Mouse (Mus musculus): ENCODE measurements around the gene Sik2. TPM values are rescaled to one million over a fixed set of nuclear protein-coding genes. Genes with fewer than 3 reads are reported as not detected.
A peak's percentile ranks its signal among the peaks of the same experiment; 100 is the strongest.

Gene Sik2
- polyA plus RNA-seq, 1 experiment from 2014 or later, result 23.7 TPM

DNA sequence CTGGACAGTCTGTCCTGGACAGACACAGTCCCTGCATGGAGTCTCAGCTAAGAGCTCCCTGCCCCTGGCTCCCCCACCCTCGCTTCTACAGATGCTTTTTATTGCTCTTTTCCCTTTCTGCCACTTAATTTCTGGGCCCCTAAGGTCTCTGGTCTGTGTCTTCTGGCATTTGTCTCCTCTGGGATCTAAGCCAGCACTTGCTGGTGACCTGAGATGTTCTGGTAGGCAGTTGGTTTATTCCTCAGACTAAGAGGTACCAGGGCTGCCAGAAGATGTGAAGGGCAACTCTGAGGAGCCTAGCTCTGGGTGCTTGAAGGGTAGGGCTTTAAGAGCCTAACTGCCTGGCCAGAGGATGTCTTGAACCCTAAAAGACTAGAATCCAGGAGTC, 123.3 kb downstream of the Sik2 start:
- no peaks in the 10 kb centered on the region for H3K9me3 ChIP-seq (ENCODE audit: control insufficient read depth, low read length)
- H3K27ac ChIP-seq (ENCODE audit: low read length), result no peak overlapping the region
- no peaks in the 10 kb centered on the region for H3K27me3 ChIP-seq (replicated peaks; ENCODE audit: control insufficient read depth, insufficient read depth, low read length)
- H3K4me1 ChIP-seq (replicated peaks; ENCODE audit: control insufficient read depth, insufficient read depth, low read length), result peaks cover 9% of the 10 kb centered on the region
- 0 out of 2 replicates have a peak overlapping the region, but pooled peaks have one; percentile 8 for H3K9ac ChIP-seq (replicated peaks; ENCODE audit: low read depth, low read length)
- WGBS, result 52% methylated on average over 1 of the region's 1 CpGs
- ATAC-seq, result no peak
- H3K4me2 ChIP-seq (ENCODE audit: low read length), result no peak overlapping the region
- H3K36me3 ChIP-seq (ENCODE audit: control insufficient read depth, insufficient read depth), result peaks cover 5% of the 10 kb centered on the region; the same call in 1 of the 2 replicates
- H3K4me3 ChIP-seq (replicated peaks; ENCODE audit: low read length), result no peak overlapping the region

DNA sequence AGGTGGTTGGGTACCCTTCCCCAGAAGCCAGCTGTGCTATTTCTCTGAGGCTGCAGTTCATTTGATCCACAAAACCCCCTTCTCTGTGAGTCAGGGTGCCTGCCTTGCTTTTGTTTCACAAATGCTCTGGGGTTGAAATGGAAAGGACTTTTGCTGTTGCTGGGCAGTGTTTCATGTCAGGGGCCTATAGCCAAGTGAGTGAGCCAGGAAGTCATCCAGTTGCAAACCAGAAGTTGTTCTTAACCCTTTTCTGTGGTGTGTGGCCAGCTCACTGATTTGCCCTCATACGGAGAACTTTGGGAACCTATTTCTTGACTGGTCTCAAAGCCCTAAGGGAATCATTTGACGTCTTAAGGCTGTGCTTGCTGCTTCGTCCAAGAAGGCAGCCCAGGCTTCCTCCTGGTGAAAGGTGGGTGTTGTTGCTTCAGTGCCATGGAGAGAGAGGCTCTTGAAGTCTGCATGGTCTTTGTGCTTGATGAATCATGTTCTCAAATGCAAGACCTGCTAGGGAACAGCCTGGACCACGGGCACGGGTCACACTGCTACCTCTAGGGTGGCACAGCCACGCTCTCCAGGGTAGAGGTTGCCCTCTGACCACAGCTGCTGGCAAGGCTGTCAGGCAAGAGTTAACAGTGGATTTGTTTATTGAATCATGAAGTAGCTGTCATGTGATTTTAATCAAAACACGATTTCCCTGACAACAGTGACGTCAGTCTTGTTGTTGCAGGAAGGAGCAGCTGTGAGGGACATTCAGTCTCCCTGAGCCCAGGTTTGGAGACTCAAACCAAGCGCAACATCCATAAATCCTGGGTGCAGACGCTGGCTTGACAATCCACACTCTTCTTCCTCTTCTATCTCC, 123.9 kb downstream of the Sik2 start:
- Histone ChIP-seq H3K27me3 (replicated peaks; ENCODE audit: control insufficient read depth, insufficient read depth, low read length) (no peaks in the 10 kb centered on the region), H3K36me3 (ENCODE audit: control insufficient read depth, insufficient read depth) (peaks cover 10% of the 10 kb centered on the region), H3K4me3 (replicated peaks; ENCODE audit: low read length) (no peak overlapping the region), H3K4me1 (replicated peaks; ENCODE audit: control insufficient read depth, insufficient read depth, low read length) (peaks cover 9% of the 10 kb centered on the region), H3K4me2 (ENCODE audit: low read length) (no peak overlapping the region), H3K9me3 (ENCODE audit: control insufficient read depth, low read length) (no peaks in the 10 kb centered on the region), H3K9ac (replicated peaks; ENCODE audit: low read depth, low read length) (0 out of 2 replicates have a peak overlapping the region, but pooled peaks have one; percentile 8), H3K27ac (ENCODE audit: low read length) (no peak overlapping the region)
- peak; percentile 43 for ATAC-seq
- 69% methylated on average over 10 of the region's 10 CpGs for WGBS

DNA sequence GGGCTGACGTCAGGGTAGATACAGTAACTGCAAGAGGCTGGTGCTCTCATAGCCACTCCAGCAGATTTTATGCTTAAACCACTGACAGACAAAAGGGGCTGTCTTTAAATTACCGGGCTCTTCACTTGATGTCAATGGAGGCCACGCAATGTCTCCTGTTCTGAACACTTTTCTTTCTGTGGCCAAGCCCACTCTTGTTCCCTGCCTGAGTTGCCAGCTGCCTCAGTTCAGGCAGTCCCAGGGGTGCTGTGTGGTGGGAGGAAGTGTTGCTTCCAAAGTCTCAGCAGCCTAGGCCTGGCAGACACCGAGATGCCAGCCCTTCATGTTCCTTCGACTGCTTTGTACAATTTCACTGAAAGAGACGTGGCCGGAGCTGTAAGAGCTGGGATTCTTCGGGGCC, 124.8 kb downstream of the Sik2 start:
- no peaks in the 10 kb centered on the region for H3K27me3 ChIP-seq (replicated peaks; ENCODE audit: control insufficient read depth, insufficient read depth, low read length)
- H3K4me2 ChIP-seq (ENCODE audit: low read length), result no peak overlapping the region
- H3K4me1 ChIP-seq (replicated peaks; ENCODE audit: control insufficient read depth, insufficient read depth, low read length), result peaks cover 9% of the 10 kb centered on the region
- H3K27ac ChIP-seq (ENCODE audit: low read length), result no peak overlapping the region
- no peak for ATAC-seq
- no peaks in the 10 kb centered on the region for H3K9me3 ChIP-seq (ENCODE audit: control insufficient read depth, low read length)
- 77% methylated on average over 8 of the region's 8 CpGs for WGBS
- no peak overlapping the region for H3K4me3 ChIP-seq (replicated peaks; ENCODE audit: low read length)
- H3K36me3 ChIP-seq (ENCODE audit: control insufficient read depth, insufficient read depth), result peaks cover 16% of the 10 kb centered on the region
- H3K9ac ChIP-seq (replicated peaks; ENCODE audit: low read depth, low read length), result no peak overlapping the region

DNA sequence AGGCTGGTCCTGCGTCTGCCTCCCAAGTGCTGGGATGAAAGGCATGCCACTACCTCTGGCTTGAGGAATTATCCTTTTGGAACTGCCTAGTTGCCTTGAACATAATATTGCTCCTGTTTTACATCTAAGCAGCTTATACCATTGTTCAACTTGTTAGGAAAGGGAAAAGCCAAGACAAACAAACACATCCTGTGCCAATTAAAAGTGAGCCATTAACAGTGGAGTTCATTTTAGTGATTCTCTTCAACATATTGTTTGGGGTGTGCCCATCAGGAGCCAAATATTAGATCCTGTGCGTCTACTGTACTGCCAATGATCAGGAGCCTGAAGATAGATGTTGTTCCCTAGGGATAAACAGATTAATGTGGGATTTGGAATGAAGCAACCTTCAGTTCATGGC, 126.7 kb downstream of the Sik2 start:
- peaks cover 21% of the 10 kb centered on the region for H3K36me3 ChIP-seq (ENCODE audit: control insufficient read depth, insufficient read depth)
- no peaks in the 10 kb centered on the region for H3K9me3 ChIP-seq (ENCODE audit: control insufficient read depth, low read length)
- WGBS, result 79% methylated on average over 2 of the region's 2 CpGs
- H3K9ac ChIP-seq (replicated peaks; ENCODE audit: low read depth, low read length), result no peak overlapping the region
- H3K4me3 ChIP-seq (replicated peaks; ENCODE audit: low read length), result no peak overlapping the region
- no peak overlapping the region for H3K27ac ChIP-seq (ENCODE audit: low read length)
- H3K4me2 ChIP-seq (ENCODE audit: low read length), result no peak overlapping the region
- H3K27me3 ChIP-seq (replicated peaks; ENCODE audit: control insufficient read depth, insufficient read depth, low read length), result no peaks in the 10 kb centered on the region
- peaks cover 9% of the 10 kb centered on the region for H3K4me1 ChIP-seq (replicated peaks; ENCODE audit: control insufficient read depth, insufficient read depth, low read length)
- no peak for ATAC-seq

DNA sequence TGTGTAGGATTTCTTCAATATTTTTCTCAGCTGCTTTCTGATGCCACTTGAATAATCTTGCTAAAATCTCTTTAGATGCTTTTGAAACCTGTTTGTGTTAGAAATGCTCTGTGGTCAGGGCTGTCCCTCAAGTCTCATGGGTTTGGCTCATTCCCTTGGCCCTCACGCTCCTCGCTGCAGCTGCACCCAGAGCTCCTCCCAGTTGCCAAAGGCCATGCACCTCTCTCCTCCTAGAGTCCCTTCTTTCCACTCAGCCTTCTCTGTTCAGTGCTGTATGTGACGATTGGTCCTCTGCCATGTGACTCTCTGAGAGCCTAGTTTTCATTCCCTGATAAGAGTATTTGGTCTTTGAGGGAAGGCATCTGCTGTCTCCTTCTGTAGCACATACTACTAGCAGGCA, 131.4 kb downstream of the Sik2 start:
- Histone ChIP-seq H3K36me3 (ENCODE audit: control insufficient read depth, insufficient read depth) (peaks cover 25% of the 10 kb centered on the region), H3K27ac (ENCODE audit: low read length) (no peak overlapping the region), H3K4me1 (replicated peaks; ENCODE audit: control insufficient read depth, insufficient read depth, low read length) (no peaks in the 10 kb centered on the region), H3K9me3 (ENCODE audit: control insufficient read depth, low read length) (no peaks in the 10 kb centered on the region), H3K27me3 (replicated peaks; ENCODE audit: control insufficient read depth, insufficient read depth, low read length) (no peaks in the 10 kb centered on the region), H3K4me3 (replicated peaks; ENCODE audit: low read length) (no peak overlapping the region), H3K9ac (replicated peaks; ENCODE audit: low read depth, low read length) (no peak overlapping the region), H3K4me2 (ENCODE audit: low read length) (no peak overlapping the region)
- no peak for ATAC-seq
- 90% methylated on average over 3 of the region's 3 CpGs for WGBS

DNA sequence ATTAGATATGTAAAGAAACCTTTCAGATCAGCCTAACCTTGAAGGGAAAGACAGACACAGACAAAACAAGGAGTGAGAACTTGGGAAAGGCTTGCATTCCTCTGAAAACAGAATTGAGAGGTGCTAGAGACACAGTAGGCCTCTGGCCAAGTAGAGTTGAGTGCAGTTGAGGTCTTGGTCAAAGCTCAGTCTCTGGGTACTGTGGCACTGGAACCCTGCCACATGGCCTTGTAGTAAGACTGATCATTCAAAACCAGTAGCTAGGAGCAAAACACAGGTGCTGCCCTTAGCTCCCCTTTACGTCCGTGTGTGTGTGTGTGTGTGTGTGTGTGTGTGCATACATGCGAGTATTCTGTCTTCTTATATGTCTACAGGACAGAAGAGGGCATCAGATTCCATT, 132.6 kb downstream of the Sik2 start:
- no peak for ATAC-seq
- H3K4me3 ChIP-seq (replicated peaks; ENCODE audit: low read length), result no peak overlapping the region
- H3K36me3 ChIP-seq (ENCODE audit: control insufficient read depth, insufficient read depth), result peaks cover 22% of the 10 kb centered on the region
- H3K27me3 ChIP-seq (replicated peaks; ENCODE audit: control insufficient read depth, insufficient read depth, low read length), result no peaks in the 10 kb centered on the region
- no peaks in the 10 kb centered on the region for H3K9me3 ChIP-seq (ENCODE audit: control insufficient read depth, low read length)
- H3K27ac ChIP-seq (ENCODE audit: low read length), result no peak overlapping the region
- H3K4me2 ChIP-seq (ENCODE audit: low read length), result no peak overlapping the region
- 97% methylated on average over 3 of the region's 3 CpGs for WGBS
- H3K9ac ChIP-seq (replicated peaks; ENCODE audit: low read depth, low read length), result no peak overlapping the region
- no peaks in the 10 kb centered on the region for H3K4me1 ChIP-seq (replicated peaks; ENCODE audit: control insufficient read depth, insufficient read depth, low read length)

DNA sequence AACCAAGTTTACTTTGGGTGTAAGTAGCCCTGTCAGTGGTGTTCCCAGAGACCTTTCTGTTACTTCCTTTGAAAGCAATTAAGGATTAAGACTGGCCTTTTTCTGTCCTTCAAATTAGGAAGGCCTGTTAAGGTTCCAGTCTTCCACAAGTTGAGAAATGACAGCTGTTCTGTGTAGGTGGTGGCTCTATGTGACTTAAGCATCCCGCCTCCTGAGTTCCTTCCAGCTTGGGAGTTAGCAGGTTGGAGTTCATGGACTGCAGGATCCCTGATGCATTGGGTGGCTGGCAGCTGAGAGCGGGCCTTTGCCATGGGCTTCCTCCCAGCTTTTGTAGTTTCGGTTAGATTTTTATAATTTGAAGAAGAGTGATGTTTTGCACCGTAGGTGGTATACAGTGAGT, 133.4 kb downstream of the Sik2 start:
- Histone ChIP-seq H3K4me3 (replicated peaks; ENCODE audit: low read length) (no peak overlapping the region), H3K36me3 (ENCODE audit: control insufficient read depth, insufficient read depth) (peaks cover 23% of the 10 kb centered on the region), H3K4me2 (ENCODE audit: low read length) (no peak overlapping the region), H3K9ac (replicated peaks; ENCODE audit: low read depth, low read length) (no peak overlapping the region), H3K27ac (ENCODE audit: low read length) (no peak overlapping the region), H3K4me1 (replicated peaks; ENCODE audit: control insufficient read depth, insufficient read depth, low read length) (no peaks in the 10 kb centered on the region), H3K9me3 (ENCODE audit: control insufficient read depth, low read length) (no peaks in the 10 kb centered on the region), H3K27me3 (replicated peaks; ENCODE audit: control insufficient read depth, insufficient read depth, low read length) (no peaks in the 10 kb centered on the region)
- ATAC-seq, result no peak
- whole genome bisulfite sequencing, result 96% methylated on average over 4 of the region's 4 CpGs

DNA sequence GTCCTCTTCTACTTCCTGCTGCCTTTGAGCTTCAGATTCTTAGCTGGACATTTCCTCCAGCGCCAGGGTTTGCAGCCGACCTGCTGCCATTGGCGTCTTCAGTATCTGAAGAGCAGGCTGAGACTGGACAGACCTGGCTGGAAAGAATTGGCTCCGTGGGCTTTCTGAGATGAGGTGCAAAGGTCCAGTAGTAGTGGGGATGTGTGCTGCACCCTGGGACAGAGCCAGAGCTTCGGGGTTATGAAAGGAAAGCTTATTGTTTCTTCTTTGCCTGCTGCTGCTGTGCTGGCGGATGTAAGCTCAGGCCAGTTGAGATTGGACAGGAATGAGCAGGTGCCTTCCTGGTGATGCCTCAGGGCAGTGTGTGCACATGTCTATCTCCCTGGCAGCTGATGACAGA, 134.8 kb downstream of the Sik2 start:
- no peak overlapping the region for H3K4me2 ChIP-seq (ENCODE audit: low read length)
- H3K27me3 ChIP-seq (replicated peaks; ENCODE audit: control insufficient read depth, insufficient read depth, low read length), result no peaks in the 10 kb centered on the region
- WGBS, result 85% methylated on average over 6 of the region's 6 CpGs
- H3K9ac ChIP-seq (replicated peaks; ENCODE audit: low read depth, low read length), result no peak overlapping the region
- no peak overlapping the region for H3K27ac ChIP-seq (ENCODE audit: low read length)
- H3K9me3 ChIP-seq (ENCODE audit: control insufficient read depth, low read length), result no peaks in the 10 kb centered on the region
- H3K36me3 ChIP-seq (ENCODE audit: control insufficient read depth, insufficient read depth), result peaks cover 16% of the 10 kb centered on the region
- no peak for ATAC-seq
- H3K4me1 ChIP-seq (replicated peaks; ENCODE audit: control insufficient read depth, insufficient read depth, low read length), result no peaks in the 10 kb centered on the region
- H3K4me3 ChIP-seq (replicated peaks; ENCODE audit: low read length), result no peak overlapping the region

DNA sequence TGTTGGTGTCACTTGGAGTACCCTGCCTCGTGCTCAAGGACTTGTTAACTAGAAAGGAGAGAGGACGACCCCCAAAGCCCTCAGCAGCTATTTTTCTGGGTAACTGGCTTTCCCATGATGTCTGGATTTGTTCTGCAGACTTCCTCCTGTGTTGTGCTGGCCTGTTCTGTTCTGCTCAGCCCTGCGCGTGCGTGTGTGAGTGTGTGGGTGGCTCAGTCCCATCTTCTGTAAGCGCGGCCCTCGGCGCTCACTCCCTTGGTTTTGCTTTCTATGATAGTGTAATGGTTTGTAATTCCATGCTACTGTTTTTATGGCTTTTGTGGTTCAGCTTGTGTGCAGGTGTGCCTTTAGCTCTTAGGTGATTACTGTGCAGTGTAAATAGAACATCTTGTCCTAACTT, 135.7 kb downstream of the Sik2 start:
- Histone ChIP-seq H3K4me2 (ENCODE audit: low read length) (no peak overlapping the region), H3K4me1 (replicated peaks; ENCODE audit: control insufficient read depth, insufficient read depth, low read length) (no peaks in the 10 kb centered on the region), H3K27ac (ENCODE audit: low read length) (no peak overlapping the region), H3K4me3 (replicated peaks; ENCODE audit: low read length) (no peak overlapping the region), H3K9me3 (ENCODE audit: control insufficient read depth, low read length) (no peaks in the 10 kb centered on the region), H3K36me3 (ENCODE audit: control insufficient read depth, insufficient read depth) (peaks cover 16% of the 10 kb centered on the region), H3K9ac (replicated peaks; ENCODE audit: low read depth, low read length) (no peak overlapping the region), H3K27me3 (replicated peaks; ENCODE audit: control insufficient read depth, insufficient read depth, low read length) (no peaks in the 10 kb centered on the region)
- no peak for ATAC-seq
- 95% methylated on average over 9 of the region's 9 CpGs for WGBS

Measured in forebrain, embryonic 16.5 days (tissue).